Mouse (Mus musculus) heart, adult 2 months (tissue): ENCODE measurements around the gene Srgap1.

Experiments used
- CTCF ChIP-seq: fragments of 200-600 bp; IDR thresholded peaks from 2 replicates; pipeline ENCODE4 v1.8.1; 2022; ENCODE audit warnings: antibody characterized with exemption, mild to moderate bottlenecking, moderate library complexity
- EP300 ChIP-seq: fragments of 200-500 bp; IDR thresholded peaks from 2 replicates; pipeline ENCODE4 v1.6.1; 2011; ENCODE audit warnings: low read depth, low read length, control low read depth; ENCODE audit not compliant: insufficient read depth
- POLR2A ChIP-seq: fragments of 200-500 bp; IDR thresholded peaks from 2 replicates; pipeline ENCODE4 v1.6.1; 2011; ENCODE audit warnings: mild to moderate bottlenecking, low read depth, low read length, control low read depth; ENCODE audit not compliant: insufficient read depth

GRCm38 (mm10) chr10:122029738-122030137, 17.4 kb downstream of the Srgap1 start:
- TF ChIP-seq EP300 (no peak), CTCF (no peak), POLR2A (no peak)
